Mouse (Mus musculus) ES-Bruce4 (cell line): ENCODE data around the gene Mrpl50. TPM values are rescaled to one million over a fixed set of nuclear protein-coding genes. Genes with fewer than 3 reads are reported as not detected.

Source experiments
- H3K27ac ChIP-seq: 2 replicates; pipeline ENCODE4 v1.5.1; 2012; ENCODE audit warnings: low read length, inconsistent platforms; ENCODE audit not compliant: insufficient read depth
- H3K27me3 ChIP-seq: 2 replicates; pipeline ENCODE4 v1.6.1; 2012; ENCODE audit warnings: mild to moderate bottlenecking, low read length, inconsistent platforms; ENCODE audit not compliant: control insufficient read depth, poor library complexity, insufficient read depth, severe bottlenecking
- H3K36me3 ChIP-seq: 2 replicates; pipeline ENCODE4 v1.6.1; 2012; ENCODE audit warnings: inconsistent platforms, mild to moderate bottlenecking, low read length, moderate library complexity; ENCODE audit not compliant: control insufficient read depth, poor library complexity, insufficient read depth, severe bottlenecking
- H3K4me1 ChIP-seq: one replicate; pipeline ENCODE4 v1.8.1; 2011; ENCODE audit warnings: low read length; ENCODE audit not compliant: control insufficient read depth, insufficient read depth
- H3K4me3 ChIP-seq: 2 replicates; pipeline ENCODE4 v1.5.1; 2011; ENCODE audit warnings: low read depth, mild to moderate bottlenecking, low read length
- H3K9ac ChIP-seq: 2 replicates; pipeline ENCODE4 v1.6.1; 2012; ENCODE audit warnings: low read depth, mild to moderate bottlenecking, inconsistent platforms; ENCODE audit not compliant: poor library complexity, severe bottlenecking
- H3K9me3 ChIP-seq: replicated peaks from 2 replicates; pipeline ENCODE4 v1.6.1; 2012; ENCODE audit warnings: mild to moderate bottlenecking, low read length, inconsistent platforms; ENCODE audit not compliant: control insufficient read depth, poor library complexity, insufficient read depth, severe bottlenecking
- CTCF ChIP-seq: IDR thresholded peaks from one replicate; pipeline ENCODE4 v1.8.1; 2011; ENCODE audit warnings: low read depth, low read length
- EP300 ChIP-seq: IDR thresholded peaks from 2 replicates; pipeline ENCODE4 v1.6.1; 2011; ENCODE audit warnings: low read depth, low read length; ENCODE audit not compliant: insufficient read depth
- POLR2A ChIP-seq: IDR thresholded peaks from one replicate; pipeline ENCODE4 v1.8.1; 2011; ENCODE audit warnings: low read length; ENCODE audit not compliant: insufficient read depth
- polyA plus RNA-seq: library from polyadenylated mRNA; stranded (reverse); fragments of >200 nt; gene quantifications from 2 replicates; pipeline ENCODE4 v1.2.4, GENCODE M21; 2011; ENCODE audit warnings: low read depth; ENCODE audit not compliant: missing spikeins, insufficient read depth, insufficient read length

The Mrpl50 gene
- polyA plus RNA-seq, 1 experiment: 44.4 TPM

DNA sequence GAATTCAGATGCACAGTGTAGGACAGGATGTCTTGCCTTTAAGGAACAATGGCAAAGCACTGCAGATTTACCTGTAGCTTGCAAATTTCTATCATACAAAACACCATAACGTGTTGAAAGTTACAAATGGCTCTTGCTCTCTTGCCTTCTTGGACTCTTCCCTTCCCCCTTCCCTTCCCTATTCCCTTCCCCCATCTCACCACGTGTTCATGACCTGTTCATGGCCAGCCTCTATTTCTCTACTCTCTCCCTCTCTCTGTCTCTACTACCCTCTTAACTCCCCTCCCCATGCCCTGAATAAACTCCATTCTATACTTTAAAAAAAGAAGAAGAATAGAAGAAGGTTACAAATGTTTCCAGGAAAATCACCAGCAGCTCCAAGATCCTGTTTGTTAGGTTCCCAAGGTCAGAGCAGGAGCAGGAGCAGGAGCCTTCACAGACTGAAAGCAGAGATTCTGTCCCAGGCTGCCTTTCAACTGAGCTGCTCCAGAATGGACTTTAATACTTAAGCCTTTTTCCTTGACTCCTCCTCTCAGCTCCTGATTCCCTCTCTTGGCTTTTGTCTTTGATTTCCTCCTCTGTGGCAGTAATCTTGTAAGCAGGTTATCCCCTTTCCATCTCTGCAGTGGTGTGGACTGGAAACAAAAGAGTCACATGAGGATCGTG is 47.3 kb downstream of the Mrpl50 start, which contains the start of gene Acnat1:
Gene Acnat1, minus strand, starts transcription at position 478 of the 666 bp plus-strand sequence.
- H3K27me3 ChIP-seq: no peaks in the 10 kb centered on the region
- peaks cover 3% of the 10 kb centered on the region for H3K4me1 ChIP-seq
- H3K36me3 ChIP-seq: no peaks in the 10 kb centered on the region
- no peak within 1 kb of the TSS for H3K9ac ChIP-seq
- no peaks in the 10 kb centered on the region for H3K9me3 ChIP-seq
- no peak within 1 kb of the TSS for H3K4me3 ChIP-seq
- no peak for TF ChIP-seq EP300
- no peak for TF ChIP-seq POLR2A
- no peak for TF ChIP-seq CTCF
- no peak within 1 kb of the TSS for H3K27ac ChIP-seq

DNA sequence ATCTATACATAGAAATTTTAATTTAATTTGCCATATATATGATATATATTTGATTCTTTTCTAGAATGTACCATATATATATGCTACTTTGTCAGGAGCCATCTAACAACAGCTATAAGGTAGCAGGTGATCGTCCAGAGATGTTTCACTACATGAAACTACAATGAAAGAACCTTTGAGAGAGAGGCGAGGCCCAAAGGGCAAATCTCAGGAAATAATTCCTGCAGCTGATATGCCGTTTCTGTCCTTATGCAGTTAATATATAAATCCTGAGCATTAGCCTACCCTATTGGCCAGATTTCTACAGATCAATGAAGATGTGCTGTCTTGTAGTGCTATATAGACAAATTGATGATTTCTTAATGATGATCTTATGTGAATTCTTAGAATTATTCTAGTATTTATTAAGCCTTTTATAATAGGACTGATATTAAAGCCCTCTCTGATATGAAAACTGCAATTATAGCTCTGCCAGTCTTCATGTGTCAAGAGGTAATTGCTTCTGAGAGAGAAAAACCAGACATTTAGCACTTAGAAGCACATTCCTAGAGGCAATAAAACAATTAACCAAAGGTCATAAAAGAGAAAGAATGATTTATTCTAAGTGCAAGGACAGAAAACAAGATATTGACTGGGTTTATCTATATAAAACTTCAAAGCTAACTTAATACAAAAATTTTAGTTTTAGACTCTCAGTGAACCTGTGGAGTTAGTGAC is 51.3 kb downstream of the Mrpl50 start:
- Histone ChIP-seq H3K4me3 (no peak overlapping the region), H3K9me3 (no peaks in the 10 kb centered on the region), H3K27me3 (no peaks in the 10 kb centered on the region), H3K27ac (no peak overlapping the region), H3K4me1 (no peaks in the 10 kb centered on the region), H3K36me3 (no peaks in the 10 kb centered on the region), H3K9ac (no peak overlapping the region)
- TF ChIP-seq EP300 (no peak), POLR2A (no peak), CTCF (no peak)

DNA sequence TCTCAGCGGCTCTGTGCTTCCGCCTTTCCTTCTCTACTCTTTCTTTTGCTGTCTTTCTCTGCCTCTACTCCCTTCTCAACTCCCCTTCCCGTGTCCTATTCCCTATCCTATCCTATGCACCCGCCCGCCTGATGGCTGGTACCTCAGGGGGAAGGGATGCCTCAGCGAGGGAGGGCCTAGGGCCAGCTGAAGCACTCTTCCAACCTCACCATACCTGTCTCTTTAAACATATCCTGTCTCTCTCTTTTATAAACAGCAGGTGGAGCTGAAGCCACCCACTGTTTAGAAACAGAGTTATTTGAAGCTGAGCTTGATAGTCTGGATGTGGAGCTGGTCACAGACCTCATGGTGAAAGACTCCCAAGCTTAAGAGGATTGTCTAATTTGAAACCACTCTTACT is 53.5 kb downstream of the Mrpl50 start:
- TF ChIP-seq EP300: no peak
- TF ChIP-seq POLR2A: no peak
- TF ChIP-seq CTCF: no peak
- Histone ChIP-seq H3K27me3 (no peaks in the 10 kb centered on the region), H3K27ac (no peak overlapping the region), H3K4me3 (peak overlapping the region; percentile 76), H3K4me1 (no peaks in the 10 kb centered on the region), H3K9ac (no peak overlapping the region), H3K36me3 (no peaks in the 10 kb centered on the region), H3K9me3 (no peaks in the 10 kb centered on the region)

Other genes starting within 250 kb of the Mrpl50 start
- not detected in 2 replicates for gene Acnat2, start 112.9 kb downstream of the Mrpl50 start, polyA plus RNA-seq
- gene Acnat1, start 47.2 kb downstream of the Mrpl50 start, polyA plus RNA-seq: 0.82 and 1.8 TPM in 2 replicates
- gene Baat, start 14.5 kb downstream of the Mrpl50 start, polyA plus RNA-seq: 0.42 and 1.1 TPM in 2 replicates
- 4.9 and 5.0 TPM in 2 replicates for gene Zfp189, start 83 bp upstream of the Mrpl50 start, polyA plus RNA-seq
- gene Aldob, start 28.5 kb upstream of the Mrpl50 start, polyA plus RNA-seq: not detected in 2 replicates
- gene Tmem246, start 76.8 kb upstream of the Mrpl50 start, polyA plus RNA-seq: 3.2 and 5.9 TPM in 2 replicates
- gene Rnf20, start 110.9 kb upstream of the Mrpl50 start, polyA plus RNA-seq: 48.6 and 53.4 TPM in 2 replicates
- gene Ppp3r2, start 160.9 kb upstream of the Mrpl50 start, polyA plus RNA-seq: not detected in 2 replicates